Mouse (Mus musculus) embryonic fibroblast, embryonic 13.5 days (primary cell): ENCODE measurements at regions not wholly inside any gene's neighbourhood (a gene's known extent, or its start where the extent isn't known, plus 50 kb on each side); places are given as distances from the start of the nearest gene placed in this dataset.
"Not testable (repeated sequence)": the region's sequence is repeated elsewhere in the genome, so short reads cannot be mapped to it uniquely, and the experiment has no call there.

Source experiments
- H3K27ac ChIP-seq: 2 replicates; pipeline ENCODE4 v1.5.1; 2012; ENCODE audit warnings: low read length, control low read depth, inconsistent platforms; ENCODE audit not compliant: insufficient read depth
- H3K4me1 ChIP-seq: 2 replicates; pipeline ENCODE4 v1.6.1; 2011; ENCODE audit warnings: low read length; ENCODE audit not compliant: control insufficient read depth, insufficient read depth
- H3K4me3 ChIP-seq: 2 replicates; pipeline ENCODE4 v1.5.1; 2011; ENCODE audit warnings: mild to moderate bottlenecking, control low read depth, low read length; ENCODE audit not compliant: insufficient read depth
- CTCF ChIP-seq: IDR thresholded peaks from 2 replicates; pipeline ENCODE4 v1.5.1; 2011; ENCODE audit warnings: mild to moderate bottlenecking, control low read depth, low read length, moderate library complexity, borderline replicate concordance; ENCODE audit not compliant: insufficient read depth
- POLR2A ChIP-seq: IDR thresholded peaks from 2 replicates; pipeline ENCODE4 v1.6.1; 2011; ENCODE audit warnings: low read depth, mild to moderate bottlenecking, control low read depth, low read length, moderate library complexity

DNA sequence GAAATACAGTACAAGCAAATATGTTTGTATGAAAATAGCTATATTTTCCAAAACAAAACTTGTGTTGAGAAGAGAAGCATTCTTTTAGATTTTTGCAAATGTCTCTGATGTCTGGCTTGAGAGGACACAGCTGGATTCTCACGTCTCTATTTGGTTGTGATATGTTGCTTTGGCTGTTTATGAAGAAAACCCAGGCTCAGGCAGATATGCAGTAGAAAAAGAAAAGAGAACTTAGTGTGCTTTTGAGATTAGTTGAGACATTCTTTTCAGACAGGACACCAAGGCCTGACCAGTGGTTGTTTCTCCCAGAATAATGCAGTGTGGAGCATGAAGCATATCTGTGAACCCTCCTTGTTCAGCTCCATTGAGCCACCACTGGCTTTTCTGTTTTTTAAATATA lies 178.8 kb upstream of the Mamld1 start:
- no peaks in the 10 kb centered on the region for H3K4me1 ChIP-seq
- H3K27ac ChIP-seq: no peak overlapping the region
- no peak for TF ChIP-seq CTCF
- TF ChIP-seq POLR2A: no peak
- no peak overlapping the region for H3K4me3 ChIP-seq

GRCm38 (mm10) chrX:70881326-70881725 lies 168.7 kb upstream of the Mamld1 start:
- Histone ChIP-seq H3K4me3 (no peak overlapping the region), H3K4me1 (no peaks in the 10 kb centered on the region; the same call in none of the 2 replicates), H3K27ac (no peak overlapping the region)
- no peak for TF ChIP-seq POLR2A
- no peak for TF ChIP-seq CTCF

DNA sequence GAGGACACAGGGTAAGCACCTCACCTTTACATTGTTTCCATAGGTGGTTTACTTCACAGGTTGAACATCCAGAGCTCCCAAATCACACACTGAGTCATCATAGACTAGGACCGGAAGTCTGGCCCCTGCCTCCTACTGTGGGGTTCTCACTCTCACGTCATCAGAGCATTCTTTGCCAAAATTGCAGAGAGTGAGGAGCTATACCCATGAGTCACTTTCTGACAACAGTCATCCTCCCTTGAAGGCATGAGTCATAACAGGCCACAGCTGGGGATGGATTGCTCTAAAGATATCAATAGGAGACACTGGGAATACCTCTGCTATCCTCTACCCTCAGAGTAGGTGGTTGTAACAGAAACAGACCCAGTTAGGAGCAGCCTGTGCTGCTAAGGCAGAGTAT lies 166.6 kb upstream of the Mamld1 start:
- TF ChIP-seq POLR2A (no peak), CTCF (no peak)
- H3K4me3 ChIP-seq: no peak overlapping the region
- H3K27ac ChIP-seq: peak overlapping the region; percentile 65; the same call in 1 of the 2 replicates
- no peaks in the 10 kb centered on the region; the same call in none of the 2 replicates for H3K4me1 ChIP-seq

GRCm38 (mm10) chrX:70894517-70894916 lies 155.5 kb upstream of the Mamld1 start:
- no peaks in the 10 kb centered on the region; the same call in 1 of the 2 replicates for H3K4me1 ChIP-seq
- no peak for TF ChIP-seq CTCF
- no peak for TF ChIP-seq POLR2A
- no peak overlapping the region for H3K4me3 ChIP-seq
- H3K27ac ChIP-seq: no peak overlapping the region

DNA sequence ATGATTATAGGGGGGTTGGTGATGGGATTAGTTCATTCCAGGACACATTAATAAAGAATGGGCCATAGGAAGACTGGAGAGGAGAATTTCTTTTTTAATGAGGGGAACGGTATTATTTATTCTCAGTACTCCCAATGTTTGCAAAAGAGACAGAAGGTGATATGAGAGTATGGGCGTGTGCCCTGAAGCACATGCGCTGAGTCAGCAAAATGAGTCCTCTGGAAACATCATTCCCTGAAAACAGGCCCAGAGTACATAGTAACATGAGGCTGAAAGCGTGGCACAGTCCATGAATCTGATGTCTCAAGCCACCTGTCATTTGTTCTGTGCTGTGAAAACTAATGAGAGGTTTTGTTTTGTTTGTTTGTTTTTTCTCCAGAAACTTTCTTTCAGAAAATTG lies 154.5 kb upstream of the Mamld1 start:
- Histone ChIP-seq H3K4me3 (no peak overlapping the region), H3K27ac (no peak overlapping the region), H3K4me1 (no peaks in the 10 kb centered on the region; the same call in 1 of the 2 replicates)
- TF ChIP-seq CTCF: no peak
- no peak for TF ChIP-seq POLR2A

DNA sequence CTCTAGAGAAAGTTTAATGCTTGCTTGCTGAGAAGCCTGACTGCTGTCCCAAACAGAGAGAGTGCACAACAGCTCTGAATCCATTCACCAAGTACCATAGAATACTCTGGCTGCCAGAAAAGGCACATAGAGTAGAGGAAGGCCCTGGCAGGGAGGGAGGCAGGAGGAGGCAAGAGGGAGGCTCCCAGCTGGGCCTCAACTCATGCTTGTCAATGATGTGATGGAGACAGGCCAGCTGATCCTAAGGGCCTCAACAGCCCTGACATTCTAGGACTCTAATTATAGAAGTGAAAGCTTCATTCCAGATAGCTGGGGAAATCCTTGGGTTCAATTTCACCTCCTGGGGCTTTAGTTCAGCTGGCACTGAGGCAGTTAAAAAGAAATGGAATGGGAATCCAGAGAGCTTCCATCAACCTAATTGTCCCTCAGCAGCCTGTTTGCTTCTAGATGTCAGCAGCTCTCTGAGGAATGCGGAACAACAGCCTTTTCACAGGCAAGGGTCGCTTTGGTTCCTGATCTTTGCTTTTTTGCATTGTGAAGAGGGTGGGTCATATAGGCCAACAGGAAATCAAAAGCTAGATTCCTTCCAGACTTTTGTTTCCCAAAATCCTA lies 152.8 kb upstream of the Mamld1 start:
- H3K4me3 ChIP-seq: no peak overlapping the region
- no peak overlapping the region for H3K27ac ChIP-seq
- TF ChIP-seq CTCF (no peak), POLR2A (no peak)
- H3K4me1 ChIP-seq: no peaks in the 10 kb centered on the region; the same call in 1 of the 2 replicates

- H3K4me1 ChIP-seq, H3K4me3 ChIP-seq, H3K27ac ChIP-seq: not testable (repeated sequence)
Observed at GRCm38 (mm10) chrX:70898836-70899235, 151.2 kb upstream of the Mamld1 start.

DNA sequence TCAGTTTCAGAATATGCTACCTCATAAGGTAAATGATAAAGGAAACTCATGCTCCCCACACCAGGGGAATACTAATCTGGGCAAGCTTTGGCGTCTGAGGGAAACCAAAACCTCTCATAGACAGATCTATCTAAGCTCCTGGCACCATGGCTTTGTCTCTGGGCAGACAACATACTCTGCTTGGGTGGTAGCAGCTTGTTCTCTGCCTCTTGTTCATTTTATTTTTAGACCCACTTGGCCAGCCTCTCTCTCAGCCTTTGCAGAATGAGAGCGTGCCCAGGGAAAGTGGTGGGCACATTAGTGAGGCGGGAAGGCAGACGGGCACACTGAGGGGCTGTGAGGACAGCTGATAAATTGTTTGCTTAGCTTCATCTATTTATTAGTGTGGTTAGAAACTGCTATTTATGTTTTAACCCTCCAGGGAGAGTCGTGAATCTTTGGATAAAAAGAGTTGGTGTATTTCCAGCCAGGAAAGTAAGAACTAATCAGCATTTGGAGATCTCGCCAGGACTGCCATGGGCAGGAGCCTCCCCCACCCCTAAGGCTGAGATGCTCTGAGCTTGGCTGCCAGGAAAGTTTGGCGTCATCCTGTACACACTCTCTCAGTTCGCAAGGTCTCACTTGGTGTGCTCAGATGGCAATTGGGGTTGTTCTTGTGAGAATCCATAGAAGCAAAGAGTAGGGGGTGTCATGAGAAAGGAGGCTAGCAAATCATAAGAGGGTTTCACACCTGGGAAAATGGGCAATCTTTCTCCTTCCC lies 150.2 kb upstream of the Mamld1 start:
- no peaks in the 10 kb centered on the region; the same call in 1 of the 2 replicates for H3K4me1 ChIP-seq

GRCm38 (mm10) chrX:70925646-70926045 lies 124.4 kb upstream of the Mamld1 start:
- Histone ChIP-seq H3K27ac (no peak overlapping the region), H3K4me3 (no peak overlapping the region), H3K4me1 (no peaks in the 10 kb centered on the region)
- TF ChIP-seq POLR2A (no peak), CTCF (no peak)

More for the DNA sequence above, 150.2 kb upstream of the Mamld1 start:
- TF ChIP-seq POLR2A (no peak), CTCF (no peak)
- Histone ChIP-seq H3K27ac (no peak overlapping the region), H3K4me3 (no peak overlapping the region)

DNA sequence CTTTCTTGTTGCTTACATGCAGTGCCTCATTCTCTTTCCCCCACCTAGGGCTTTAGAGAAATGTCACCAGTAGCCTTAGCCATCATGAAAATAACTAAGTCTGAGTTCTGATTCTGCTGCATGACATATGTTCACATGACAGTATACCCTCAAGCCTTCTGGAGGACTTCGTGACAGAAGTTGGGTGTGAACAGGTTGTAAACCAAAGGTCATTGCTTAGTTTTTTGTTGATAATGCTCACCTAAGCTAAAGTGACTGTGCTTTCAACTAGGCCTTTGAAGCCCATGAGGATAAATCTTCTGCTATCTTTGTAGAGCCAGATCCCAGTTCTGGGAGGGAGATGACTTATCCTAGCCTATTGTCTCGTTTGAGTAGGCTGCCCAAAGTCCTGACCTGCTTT lies 118.1 kb upstream of the Mamld1 start:
- no peak overlapping the region for H3K4me3 ChIP-seq
- H3K27ac ChIP-seq: no peak overlapping the region
- H3K4me1 ChIP-seq: no peaks in the 10 kb centered on the region
- TF ChIP-seq POLR2A: no peak
- TF ChIP-seq CTCF: no peak
